Mouse (Mus musculus) CH12.LX (cell line): Measurements from ENCODE around the gene Smim24. TPM values are rescaled to one million over a fixed set of nuclear protein-coding genes. Genes with fewer than 3 reads are reported as not detected.

Experiments
- DNase-seq: peaks from one replicate; pipeline ENCODE4 v3.0.0-alpha.2; 2013; ENCODE audit errors: extremely low read depth
- H3K27ac ChIP-seq: 2 replicates; pipeline ENCODE4 v1.5.1; 2012; ENCODE audit warnings: low read depth, mild to moderate bottlenecking, control low read depth, moderate library complexity; ENCODE audit not compliant: insufficient read depth
- H3K27me3 ChIP-seq: replicated peaks from 2 replicates; pipeline ENCODE3; 2012; ENCODE audit warnings: inconsistent platforms
- H3K36me3 ChIP-seq, 2 experiments: replicated peaks in 1 of 2; 2 replicates each; pipeline versions ENCODE3 to v1.6.1; 2012; ENCODE audit warnings: inconsistent platforms in 1 of 2, low read length in 1 of 2, mild to moderate bottlenecking in 1 of 2, mixed read lengths in 1 of 2, moderate library complexity in 1 of 2; ENCODE audit not compliant: control insufficient read depth in 1 of 2, insufficient read depth in 1 of 2
- H3K4me1 ChIP-seq, 2 experiments: 2 replicates each; pipeline ENCODE4 v1.6.1; 2012; ENCODE audit warnings: inconsistent platforms in 1 of 2, moderate library complexity in 1 of 2; ENCODE audit not compliant: insufficient read depth in 2 of 2, control insufficient read depth in 1 of 2
- H3K4me2 ChIP-seq: 2 replicates; pipeline ENCODE4 v1.6.1; 2012; ENCODE audit warnings: low read depth, mild to moderate bottlenecking, control low read depth; ENCODE audit not compliant: poor library complexity, insufficient read depth, severe bottlenecking
- H3K4me3 ChIP-seq, 3 experiments: fragments of 150-350 bp in 1 of 3; sonication (generic) in 1 of 3; replicated peaks in 1 of 3; 2 replicates each; pipeline versions ENCODE3 to v1.5.1; 2011 to 2012; ENCODE audit warnings: low read depth in 2 of 3, low read length in 2 of 3, mild to moderate bottlenecking in 2 of 3, moderate library complexity in 2 of 3, control low read depth in 1 of 3, improper control_type of control experiment in 1 of 3, inconsistent platforms in 1 of 3, mixed read lengths in 1 of 3; ENCODE audit not compliant: poor library complexity in 1 of 3
- H3K79me2 ChIP-seq: replicated peaks from 2 replicates; pipeline ENCODE4 v1.6.1; 2012; ENCODE audit warnings: mild to moderate bottlenecking, moderate library complexity; ENCODE audit not compliant: control insufficient read depth, poor library complexity, insufficient read depth, severe bottlenecking; ENCODE audit errors: extremely low read depth
- H3K9ac ChIP-seq: 2 replicates; pipeline ENCODE4 v1.6.1; 2012; ENCODE audit warnings: low read depth, mild to moderate bottlenecking, control low read depth, moderate library complexity; ENCODE audit not compliant: insufficient read depth
- H3K9me3 ChIP-seq: replicated peaks from 2 replicates; pipeline ENCODE3; 2012; ENCODE audit warnings: low read length, inconsistent platforms, mixed read lengths
- CHD2 ChIP-seq: IDR thresholded peaks from 2 replicates; pipeline ENCODE4 v1.6.1; 2011; ENCODE audit warnings: low read length, improper control_type of control experiment
- ETS1 ChIP-seq: conservative IDR thresholded peaks from 2 replicates; pipeline ENCODE4 v1.6.1; 2012; ENCODE audit warnings: low read depth, mild to moderate bottlenecking, inconsistent platforms, low read length, improper control_type of control experiment, moderate library complexity
- GABPA ChIP-seq: IDR thresholded peaks from 2 replicates; pipeline ENCODE4 v1.6.1; 2012; ENCODE audit warnings: low read depth, low read length, improper control_type of control experiment, inconsistent platforms; ENCODE audit not compliant: insufficient replicate concordance
- IRF4 ChIP-seq: IDR thresholded peaks from 2 replicates; pipeline ENCODE4 v1.6.1; 2014; ENCODE audit warnings: low read depth, mild to moderate bottlenecking, inconsistent platforms, low read length, improper control_type of control experiment
- JUN ChIP-seq: IDR thresholded peaks from 2 replicates; pipeline ENCODE4 v1.6.1; 2011; ENCODE audit warnings: low read depth, mild to moderate bottlenecking, low read length, improper control_type of control experiment, moderate library complexity; ENCODE audit not compliant: insufficient read depth
- JUND ChIP-seq: conservative IDR thresholded peaks from 2 replicates; pipeline ENCODE4 v1.6.1; 2011; ENCODE audit warnings: low read depth, low read length, improper control_type of control experiment
- MAX ChIP-seq: IDR thresholded peaks from 2 replicates; pipeline ENCODE4 v1.6.1; 2011; ENCODE audit warnings: low read length, improper control_type of control experiment
- PAX5 ChIP-seq: IDR thresholded peaks from 2 replicates; pipeline ENCODE4 v1.6.1; 2012; ENCODE audit warnings: low read length, inconsistent platforms, mixed read lengths
- POLR2A ChIP-seq: IDR thresholded peaks from 2 replicates; pipeline ENCODE4 v1.6.1; 2011; ENCODE audit warnings: low read depth, mild to moderate bottlenecking, improper control_type of control experiment, low read length
- POLR2AphosphoS2 ChIP-seq: IDR thresholded peaks from 2 replicates; pipeline ENCODE4 v1.6.1; 2011; ENCODE audit warnings: low read depth, low read length, improper control_type of control experiment
- RCOR1 ChIP-seq: conservative IDR thresholded peaks from 2 replicates; pipeline ENCODE4 v1.6.1; 2012; ENCODE audit warnings: low read depth, mild to moderate bottlenecking, inconsistent platforms, low read length, improper control_type of control experiment
- SIN3A ChIP-seq: IDR thresholded peaks from 2 replicates; pipeline ENCODE4 v1.6.1; 2012; ENCODE audit warnings: low read length, improper control_type of control experiment, inconsistent platforms
- TBP ChIP-seq: conservative IDR thresholded peaks from 2 replicates; pipeline ENCODE4 v1.6.1; 2011; ENCODE audit warnings: low read depth, low read length, improper control_type of control experiment
- TCF12 ChIP-seq: IDR thresholded peaks from 2 replicates; pipeline ENCODE4 v1.6.1; 2014; ENCODE audit warnings: low read depth, mild to moderate bottlenecking, inconsistent platforms, low read length, improper control_type of control experiment
- dilution Hi-C: fragments of 300-500 bp; cut with MboI; formaldehyde crosslinking; loops from 2 replicates; pipeline ENCODE4 v1.14.3; 2020; ENCODE audit warnings: low sequenced_read_pairs; ENCODE audit not compliant: extremely low pct_unique_long_range_greater_than_20kb, extremely low pct_ligation_motif_present
- in situ Hi-C: fragments of 300-500 bp; cut with MboI; formaldehyde crosslinking; loops from 3 replicates; pipeline ENCODE4 v1.14.3; 2019; ENCODE audit warnings: low sequenced_read_pairs, low pct_ligation_motif_present, low pct_unique_long_range_greater_than_20kb, mixed read lengths
- polyA plus RNA-seq: library from polyadenylated mRNA; unstranded; fragments of >175 nt; gene quantifications from 2 replicates; pipeline ENCODE4 v1.2.1, GENCODE M21; 2012; ENCODE audit warnings: low read depth; ENCODE audit not compliant: insufficient read length
- total RNA-seq, 2 experiments: library from RNA; depleted of rRNA; stranded (reverse); fragments of 300-350 nt in 1 of 2; fragments of >200 nt in 1 of 2; gene quantifications; 2 replicates each; pipeline ENCODE4 v1.2.3; 2012 to 2014

Smim24 gene
- total and polyA plus RNA-seq, 3 experiments, result 0.13 to 0.64 TPM; not detected in 1

- dilution Hi-C loops (no loop called here), in situ Hi-C loops (no loop called here)
- peaks cover 72 to 93% of the 10 kb centered on the region in 2 experiments for H3K36me3 ChIP-seq
- no peak for TF ChIP-seq JUN
- TF ChIP-seq CHD2, result 0 out of 2 replicates have a peak, but pooled peaks have one; percentile 37
- no peak for TF ChIP-seq ETS1
- no peak for TF ChIP-seq TBP
- TF ChIP-seq GABPA, result no peak
- TF ChIP-seq RCOR1, result no peak
- TF ChIP-seq IRF4, result 0 out of 2 replicates have a peak, but pooled peaks have one; percentile 21
- 0 out of 2 replicates have a peak, but pooled peaks have one; percentile 10 for TF ChIP-seq TCF12
- no peak for TF ChIP-seq PAX5
- H3K9ac ChIP-seq, result no peak overlapping the region
- H3K9me3 ChIP-seq, result no peaks in the 10 kb centered on the region
- H3K27ac ChIP-seq, result peak overlapping the region; percentile 7; the same call in 1 of the 2 replicates
- no peak for DNase-seq
- H3K27me3 ChIP-seq, result no peaks in the 10 kb centered on the region
- H3K4me2 ChIP-seq, result no peak overlapping the region
- peaks cover 42 to 81% of the 10 kb centered on the region in 2 experiments for H3K4me1 ChIP-seq
- no peaks in the 10 kb centered on the region for H3K79me2 ChIP-seq
- peak overlapping the region in 1 of 3 experiments; percentile 3 for H3K4me3 ChIP-seq
Observed at GRCm38 (mm10) chr10:81363436-81364346, 29.2 kb upstream of the Smim24 start.

DNA sequence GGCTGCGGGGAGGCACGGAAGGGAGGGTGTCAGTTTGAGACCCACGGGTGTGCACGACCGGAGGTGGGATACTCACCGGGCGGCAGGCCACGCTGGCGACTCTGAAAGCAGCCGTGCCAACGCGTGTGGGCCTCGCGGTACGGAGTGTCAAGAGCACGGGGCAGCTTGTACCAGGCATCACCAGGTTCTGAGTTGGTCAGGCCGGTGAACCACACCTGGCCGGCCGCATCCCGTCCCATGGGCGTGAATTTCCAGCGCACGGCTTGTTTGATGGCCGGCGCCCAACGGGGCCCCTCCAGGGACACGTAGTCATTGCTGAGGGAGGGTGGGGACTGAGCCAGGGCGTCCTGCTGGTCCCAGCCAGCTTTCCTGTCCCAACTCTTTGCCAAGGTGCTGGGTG, 28.2 kb upstream of the Smim24 start:
- Histone ChIP-seq H3K9me3 (no peaks in the 10 kb centered on the region), H3K27ac (no peak overlapping the region), H3K36me3 (peaks cover 82 to 98% of the 10 kb centered on the region in 2 experiments), H3K9ac (no peak overlapping the region), H3K4me3 (no peak overlapping the region), H3K79me2 (no peaks in the 10 kb centered on the region), H3K4me1 (peaks cover 37 to 71% of the 10 kb centered on the region in 2 experiments), H3K4me2 (no peak overlapping the region), H3K27me3 (no peaks in the 10 kb centered on the region)
- in situ Hi-C loops, result no loop called here
- no peak for DNase-seq
- dilution Hi-C loops, result no loop called here
- TF ChIP-seq POLR2A, result 0 out of 2 replicates have a peak, but pooled peaks have one; percentile 9
- no peak for TF ChIP-seq IRF4

DNA sequence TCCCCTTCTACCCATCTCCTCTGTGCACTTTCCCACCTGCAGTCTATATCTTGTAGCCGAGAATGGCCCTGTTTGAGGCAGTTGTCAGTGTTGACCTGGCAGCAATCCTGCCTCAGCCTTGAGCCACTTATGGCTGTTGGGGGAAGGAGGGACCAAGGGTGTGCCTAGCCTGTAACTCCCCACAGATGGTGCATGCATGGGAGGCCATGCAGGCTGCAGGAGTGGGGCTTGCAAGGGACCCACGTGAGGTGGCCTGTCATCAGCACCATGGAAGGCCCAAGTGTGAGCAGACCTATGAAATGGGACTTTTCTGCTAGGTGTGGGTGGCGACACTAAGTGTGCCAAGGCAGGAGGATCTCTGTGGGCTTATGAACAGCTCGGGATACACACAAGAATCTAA, 27.8 kb upstream of the Smim24 start:
- no peak for TF ChIP-seq MAX
- TF ChIP-seq JUND, result no peak
- no peak for TF ChIP-seq TCF12
- no peak for TF ChIP-seq SIN3A
- TF ChIP-seq POLR2AphosphoS2, result peak; percentile 22; the same call in 1 of the 2 replicates
- TF ChIP-seq, all 38 proteins: peak for 1
- Histone ChIP-seq H3K4me1 (peaks cover 34 to 67% of the 10 kb centered on the region in 2 experiments), H3K27ac (no peak overlapping the region), H3K9me3 (no peaks in the 10 kb centered on the region), H3K4me3 (no peak overlapping the region), H3K36me3 (peaks cover 83 to 98% of the 10 kb centered on the region in 2 experiments), H3K79me2 (no peaks in the 10 kb centered on the region), H3K9ac (no peak overlapping the region), H3K4me2 (no peak overlapping the region), H3K27me3 (no peaks in the 10 kb centered on the region)
- no peak for DNase-seq
- in situ Hi-C loops, result no loop called here
- dilution Hi-C loops, result no loop called here
